Mouse (Mus musculus) stomach, embryonic 16.5 days (tissue): ENCODE measurements around the gene Cym. TPM values are rescaled to one million over a fixed set of nuclear protein-coding genes. Genes with fewer than 3 reads are reported as not detected.
A peak's percentile ranks its signal among the peaks of the same experiment; 100 is the strongest.

Source experiments
- ATAC-seq: fragments of 200-750 bp; cut with Nextera tagmentation; 2 replicates; pipeline ENCODE4 v1.8.0; 2017; ENCODE audit warnings: moderate number of reproducible peaks, moderate TSS enrichment; ENCODE audit not compliant: insufficient read depth, low FRiP score
- H3K27ac ChIP-seq: fragments of 300-500 bp; sonication (generic); 2 replicates; pipeline ENCODE4 v1.5.1; 2014; ENCODE audit warnings: low read length
- H3K27me3 ChIP-seq: fragments of 300-500 bp; sonication (generic); 2 replicates; pipeline ENCODE4 v1.6.1; 2014; ENCODE audit warnings: low read length, control low read depth, mixed read lengths; ENCODE audit not compliant: control insufficient read depth, insufficient read depth
- H3K36me3 ChIP-seq: fragments of 300-500 bp; sonication (generic); 2 replicates; pipeline ENCODE4 v1.6.1; 2014; ENCODE audit warnings: low read length; ENCODE audit not compliant: control insufficient read depth, insufficient read depth
- H3K4me1 ChIP-seq: fragments of 300-500 bp; sonication (generic); 2 replicates; pipeline ENCODE4 v1.6.1; 2014; ENCODE audit warnings: low read length, control low read depth, mixed read lengths; ENCODE audit not compliant: control insufficient read depth, insufficient read depth
- H3K4me2 ChIP-seq: fragments of 300-500 bp; sonication (generic); 2 replicates; pipeline ENCODE4 v1.6.1; 2014; ENCODE audit warnings: low read depth, low read length, mixed read lengths
- H3K4me3 ChIP-seq: fragments of 300-500 bp; sonication (generic); replicated peaks from 2 replicates; pipeline ENCODE4 v1.5.1; 2014; ENCODE audit warnings: mild to moderate bottlenecking, low read length
- H3K9ac ChIP-seq: fragments of 300-500 bp; sonication (generic); 2 replicates; pipeline ENCODE4 v1.6.1; 2014; ENCODE audit warnings: low read length
- H3K9me3 ChIP-seq: fragments of 300-500 bp; sonication (generic); replicated peaks from 2 replicates; pipeline ENCODE4 v1.6.1; 2016; ENCODE audit warnings: low read length, control low read depth; ENCODE audit not compliant: control insufficient read depth
- WGBS: fragments of 180-500 bp; shearing (Covaris S2); extraction: QIAGEN DNeasy Blood & Tissue Kit; methylation state at CpG from one replicate; pipeline ENCODE4 v1.1.7; 2014; 5-methylcytosine and 5-hydroxymethylcytosine counted together
- polyA plus RNA-seq: library from polyadenylated mRNA; unstranded; fragments of >200 nt; fragmentation: Nextera tagmentation; extraction: Ambion mirVana; gene quantifications from 2 replicates; pipeline ENCODE4 v1.2.1, GENCODE M21; 2015

The Cym gene
- polyA plus RNA-seq, 1 experiment from 2014 or later: 7,568 TPM

DNA sequence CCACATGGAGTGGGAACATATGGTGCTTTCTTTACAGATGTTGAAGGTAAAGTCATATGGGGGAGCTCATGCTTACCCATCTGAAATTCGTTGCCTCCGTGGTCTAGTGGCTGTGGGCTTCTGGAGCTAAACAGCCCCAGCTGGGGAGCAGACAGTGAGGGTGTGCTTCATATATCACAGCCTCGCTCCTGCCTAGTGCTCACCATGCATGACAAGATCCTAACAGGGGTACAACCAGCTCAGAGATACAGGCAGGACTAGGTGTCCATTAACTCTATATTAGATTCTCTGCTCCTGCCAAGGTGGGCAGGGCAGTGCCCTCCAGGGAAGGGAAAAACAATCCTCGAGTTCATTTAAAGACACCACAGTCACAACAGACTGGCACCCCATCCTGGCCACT, 9.7 kb upstream of the Cym start:
- Histone ChIP-seq H3K9ac (no peak overlapping the region), H3K4me1 (peaks cover 11% of the 10 kb centered on the region; the same call in 1 of the 2 replicates), H3K36me3 (no peaks in the 10 kb centered on the region), H3K9me3 (no peaks in the 10 kb centered on the region), H3K27ac (no peak overlapping the region), H3K4me2 (no peak overlapping the region), H3K4me3 (no peak overlapping the region), H3K27me3 (no peaks in the 10 kb centered on the region)
- ATAC-seq: no peak
- 65% methylated on average over 4 of the region's 4 CpGs for WGBS

DNA sequence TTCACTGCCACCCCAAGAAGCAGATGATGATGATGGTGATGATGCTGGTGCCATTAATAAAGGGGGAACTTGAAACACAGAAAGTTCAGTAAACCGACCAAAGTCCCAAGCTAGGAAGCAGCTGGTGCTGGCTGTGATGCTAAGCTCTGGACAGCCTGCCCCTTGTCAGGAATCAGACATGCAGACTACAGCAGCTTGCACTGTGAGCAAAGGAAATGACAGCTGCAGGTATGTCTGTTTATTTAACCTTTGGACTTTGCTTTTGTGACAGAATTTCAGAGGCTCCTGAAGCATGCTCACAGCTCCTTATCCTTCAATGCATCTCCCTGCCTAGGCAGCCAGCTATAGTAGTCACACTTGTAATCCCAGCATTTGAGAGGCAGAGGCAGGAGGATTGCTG, 9.0 kb upstream of the Cym start, which contains the start of gene A630076J17Rik:
Gene A630076J17Rik, plus strand, starts transcription at position 88 of the 400 bp plus-strand sequence.
- H3K36me3 ChIP-seq: no peaks in the 10 kb centered on the region
- no peak within 1 kb of the TSS for H3K4me3 ChIP-seq
- H3K27me3 ChIP-seq: no peaks in the 10 kb centered on the region
- no peak within 1 kb of the TSS for H3K9ac ChIP-seq
- H3K9me3 ChIP-seq: no peaks in the 10 kb centered on the region
- peaks cover 11% of the 10 kb centered on the region; the same call in 1 of the 2 replicates for H3K4me1 ChIP-seq
- WGBS: 7% methylated on average over 1 of the region's 1 CpGs
- no peak; the same call in 1 of the 2 replicates for ATAC-seq
- H3K4me2 ChIP-seq: no peak within 1 kb of the TSS
- peak within 1 kb of the TSS; percentile 69 for H3K27ac ChIP-seq

DNA sequence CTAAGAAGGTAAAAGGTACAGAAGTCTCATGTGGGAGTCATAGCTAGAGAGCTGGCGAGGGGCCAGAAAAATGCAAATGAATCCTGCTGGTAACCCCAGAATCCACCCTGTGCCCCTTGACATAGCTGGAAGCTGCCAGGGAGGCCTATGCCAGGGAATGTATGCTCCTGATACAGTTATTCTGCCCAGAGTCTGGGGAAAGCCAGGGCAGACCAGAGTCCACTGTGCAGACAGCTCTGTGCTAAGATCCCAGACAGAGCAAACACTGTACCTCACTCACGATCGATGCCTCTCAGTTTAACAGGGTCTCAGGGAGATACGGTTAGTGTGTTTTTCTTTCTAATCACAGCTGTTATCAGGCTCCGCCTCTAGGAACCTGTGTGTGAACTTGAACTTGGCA, 8.3 kb upstream of the Cym start:
- H3K9me3 ChIP-seq: no peaks in the 10 kb centered on the region

DNA sequence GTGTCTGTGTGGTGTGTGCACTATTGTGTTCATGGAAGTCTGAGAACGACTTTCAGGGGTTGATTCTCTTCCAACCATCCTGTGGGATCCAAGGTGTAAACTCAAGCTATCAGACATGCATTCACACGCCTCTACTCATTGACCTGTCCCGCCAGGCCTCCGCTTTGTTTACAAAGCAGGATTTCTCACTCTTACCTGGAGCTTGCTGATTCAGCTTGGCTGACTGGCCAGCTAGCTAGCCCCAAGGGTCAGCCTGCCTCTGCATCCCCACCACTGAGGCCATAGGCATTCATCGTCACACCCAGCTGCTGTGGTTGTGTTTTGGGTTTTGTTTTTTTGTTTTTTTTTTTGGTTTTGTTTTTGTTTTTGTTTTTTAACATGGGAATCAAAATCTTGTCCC, 7.7 kb upstream of the Cym start:
- no peak for ATAC-seq
- WGBS: 50% methylated on average over 5 of the region's 5 CpGs

More for the DNA sequence above, 8.3 kb upstream of the Cym start:
- no peak overlapping the region for H3K27ac ChIP-seq
- no peak overlapping the region for H3K4me3 ChIP-seq
- H3K9ac ChIP-seq: no peak overlapping the region
- H3K36me3 ChIP-seq: no peaks in the 10 kb centered on the region
- WGBS: 40% methylated on average over 5 of the region's 5 CpGs
- peaks cover 11% of the 10 kb centered on the region; the same call in 1 of the 2 replicates for H3K4me1 ChIP-seq
- ATAC-seq: peak; percentile 95
- H3K27me3 ChIP-seq: no peaks in the 10 kb centered on the region
- no peak overlapping the region for H3K4me2 ChIP-seq

DNA sequence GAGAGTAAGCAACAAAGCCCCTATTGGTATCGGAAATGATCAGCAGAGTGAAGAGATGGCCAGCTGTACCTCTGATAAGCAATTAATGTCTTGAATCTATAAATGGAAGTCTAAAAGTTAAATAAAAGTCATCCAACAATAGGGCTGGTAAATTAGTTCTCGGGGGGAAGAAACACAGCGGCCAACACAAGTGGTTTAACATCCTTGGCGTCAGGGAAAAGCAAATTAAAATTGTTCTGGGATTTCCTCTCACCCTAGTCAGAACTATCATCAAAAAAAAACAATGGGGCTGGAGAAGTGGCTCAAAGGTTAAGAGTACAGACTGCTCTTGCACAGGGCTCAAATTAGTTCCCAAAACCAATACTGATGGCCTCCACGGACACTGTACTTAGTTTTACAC, 4.3 kb upstream of the Cym start:
- ATAC-seq: no peak
- 91% methylated on average over 5 of the region's 5 CpGs for WGBS

More for the DNA sequence above, 7.7 kb upstream of the Cym start:
- Histone ChIP-seq H3K4me3 (no peak overlapping the region), H3K27me3 (no peaks in the 10 kb centered on the region), H3K9ac (no peak overlapping the region), H3K4me2 (0 out of 2 replicates have a peak overlapping the region, but pooled peaks have one; percentile 12), H3K36me3 (no peaks in the 10 kb centered on the region), H3K4me1 (peaks cover 11% of the 10 kb centered on the region; the same call in 1 of the 2 replicates), H3K27ac (peak overlapping the region; percentile 69), H3K9me3 (peaks cover 2% of the 10 kb centered on the region)

DNA sequence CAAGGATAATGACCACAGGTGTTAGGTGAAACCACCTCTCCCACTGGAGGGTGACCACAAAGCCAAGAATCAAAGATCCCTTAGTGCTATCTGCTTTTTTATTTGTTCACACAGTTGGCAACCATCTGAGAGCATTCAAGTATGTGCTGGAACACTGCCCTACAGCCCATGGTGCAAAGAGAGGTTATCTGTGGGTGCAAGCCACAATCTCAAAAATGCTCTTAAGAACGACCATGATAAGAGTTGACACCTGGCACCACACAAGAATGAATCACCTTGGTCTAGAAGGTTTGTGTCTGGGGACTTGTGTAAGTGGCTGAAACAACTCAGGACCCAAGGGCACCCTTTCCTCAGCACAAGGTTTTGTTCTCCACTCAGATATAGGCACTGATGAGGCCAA, 1.7 kb upstream of the Cym start:
- H3K4me1 ChIP-seq: no peaks in the 10 kb centered on the region; the same call in 1 of the 2 replicates
- H3K9ac ChIP-seq: no peak overlapping the region
- peak; percentile 59; the same call in 1 of the 2 replicates for ATAC-seq
- H3K4me3 ChIP-seq: no peak overlapping the region
- 42% methylated on average over 1 of the region's 1 CpGs for WGBS
- H3K9me3 ChIP-seq: peaks cover 3% of the 10 kb centered on the region
- no peaks in the 10 kb centered on the region for H3K36me3 ChIP-seq
- H3K27ac ChIP-seq: no peak overlapping the region; the same call in 1 of the 2 replicates
- H3K4me2 ChIP-seq: no peak overlapping the region
- H3K27me3 ChIP-seq: no peaks in the 10 kb centered on the region

More for the DNA sequence above, 4.3 kb upstream of the Cym start:
- Histone ChIP-seq H3K9ac (no peak overlapping the region), H3K9me3 (peaks cover 3% of the 10 kb centered on the region), H3K27me3 (no peaks in the 10 kb centered on the region), H3K27ac (no peak overlapping the region), H3K4me1 (peaks cover 8% of the 10 kb centered on the region), H3K4me3 (no peak overlapping the region), H3K4me2 (no peak overlapping the region), H3K36me3 (no peaks in the 10 kb centered on the region)

DNA sequence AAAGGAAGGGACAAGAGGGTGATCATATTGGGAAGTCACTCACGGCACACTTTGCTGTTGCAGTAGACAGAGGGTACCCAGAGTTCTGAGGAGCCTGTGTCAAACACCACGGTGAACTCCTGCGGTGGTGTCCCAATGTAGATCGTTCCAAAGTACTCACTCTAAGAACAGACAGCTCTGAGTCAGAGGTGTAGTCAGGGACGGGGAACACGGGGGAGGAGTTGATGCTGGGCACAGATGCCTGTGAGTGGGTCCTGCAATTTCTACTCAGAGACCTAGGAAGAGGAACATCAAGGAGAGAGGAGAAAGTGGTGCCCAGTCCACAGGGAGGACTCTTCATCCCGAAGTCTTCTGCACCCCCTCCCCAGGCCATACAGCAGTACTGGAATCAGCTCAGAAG, 3.0 kb downstream of the Cym start:
- Histone ChIP-seq H3K4me3 (0 out of 2 replicates have a peak overlapping the region, but pooled peaks have one; percentile 34), H3K9ac (no peak overlapping the region), H3K4me1 (no peaks in the 10 kb centered on the region; the same call in 1 of the 2 replicates), H3K27ac (peak overlapping the region; percentile 13; the same call in 1 of the 2 replicates), H3K4me2 (peak overlapping the region; percentile 33; the same call in 1 of the 2 replicates), H3K27me3 (no peaks in the 10 kb centered on the region), H3K36me3 (no peaks in the 10 kb centered on the region), H3K9me3 (no peaks in the 10 kb centered on the region)
- 79% methylated on average over 7 of the region's 7 CpGs for WGBS
- ATAC-seq: no peak

DNA sequence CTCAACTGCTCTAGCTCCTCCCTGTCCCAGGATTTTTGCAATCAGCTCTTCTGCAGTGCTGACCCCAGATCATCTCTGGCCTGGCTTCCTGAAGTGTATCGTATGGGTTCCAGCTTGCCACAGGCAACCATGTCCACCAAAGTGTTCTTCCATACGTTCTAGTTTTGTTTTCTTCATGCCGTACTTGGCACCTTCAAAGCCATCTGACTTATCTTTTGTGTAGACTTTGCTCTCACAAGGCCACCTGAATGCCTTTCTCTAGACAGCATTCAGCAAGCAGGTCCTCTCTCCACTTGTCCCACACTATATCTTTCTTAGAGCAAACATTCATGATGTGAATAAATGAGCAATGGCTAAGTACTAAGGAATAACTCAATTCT, 4.4 kb downstream of the Cym start:
- no peaks in the 10 kb centered on the region for H3K27me3 ChIP-seq
- 0 out of 2 replicates have a peak overlapping the region, but pooled peaks have one; percentile 6 for H3K4me2 ChIP-seq
- no peaks in the 10 kb centered on the region for H3K9me3 ChIP-seq
- WGBS: 72% methylated on average over 3 of the region's 3 CpGs
- H3K4me3 ChIP-seq: no peak overlapping the region
- H3K9ac ChIP-seq: no peak overlapping the region
- H3K36me3 ChIP-seq: no peaks in the 10 kb centered on the region
- no peak overlapping the region for H3K27ac ChIP-seq
- H3K4me1 ChIP-seq: no peaks in the 10 kb centered on the region
- ATAC-seq: no peak

DNA sequence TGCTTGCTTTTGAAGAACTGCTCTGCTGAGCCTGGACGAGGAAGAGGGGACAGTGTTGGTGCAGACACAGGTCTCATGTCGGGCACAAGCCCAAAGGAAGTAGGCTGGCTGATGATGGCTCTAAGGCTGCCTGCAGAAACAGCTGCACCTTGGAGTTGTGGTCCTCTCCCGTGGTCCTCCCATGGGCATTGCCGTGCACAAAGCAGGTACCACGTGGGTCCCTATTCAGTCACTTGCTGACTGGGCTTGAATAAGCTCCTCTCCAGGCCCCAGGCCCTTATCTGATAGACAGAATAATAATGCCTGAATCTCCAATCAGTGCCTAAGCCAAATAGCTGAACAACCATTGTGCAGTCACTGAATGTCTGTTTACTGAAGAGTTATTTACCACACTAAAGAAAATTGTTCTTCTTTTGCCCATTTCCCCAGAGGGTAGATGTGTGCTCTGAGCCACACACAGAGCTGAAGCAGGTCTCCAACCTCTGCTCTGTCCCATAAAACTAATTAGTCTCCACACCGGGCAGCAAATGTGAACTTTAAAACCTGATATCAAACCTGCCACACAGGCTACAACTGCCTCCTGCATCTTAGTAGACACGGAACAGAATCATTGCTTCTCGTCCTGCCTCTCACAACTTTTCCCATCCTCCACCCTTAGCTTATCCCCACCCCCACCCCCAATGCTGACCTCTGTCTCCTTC, 5.0 kb downstream of the Cym start:
- Histone ChIP-seq H3K4me1 (no peaks in the 10 kb centered on the region), H3K9me3 (no peaks in the 10 kb centered on the region), H3K27ac (no peak overlapping the region), H3K27me3 (no peaks in the 10 kb centered on the region), H3K4me3 (no peak overlapping the region), H3K36me3 (no peaks in the 10 kb centered on the region), H3K9ac (no peak overlapping the region), H3K4me2 (0 out of 2 replicates have a peak overlapping the region, but pooled peaks have one; percentile 6)
- WGBS: 65% methylated on average over 8 of the region's 8 CpGs
- no peak for ATAC-seq
